ENCODE assay signal across 20 mouse cellular contexts in the genomic region with DNA sequence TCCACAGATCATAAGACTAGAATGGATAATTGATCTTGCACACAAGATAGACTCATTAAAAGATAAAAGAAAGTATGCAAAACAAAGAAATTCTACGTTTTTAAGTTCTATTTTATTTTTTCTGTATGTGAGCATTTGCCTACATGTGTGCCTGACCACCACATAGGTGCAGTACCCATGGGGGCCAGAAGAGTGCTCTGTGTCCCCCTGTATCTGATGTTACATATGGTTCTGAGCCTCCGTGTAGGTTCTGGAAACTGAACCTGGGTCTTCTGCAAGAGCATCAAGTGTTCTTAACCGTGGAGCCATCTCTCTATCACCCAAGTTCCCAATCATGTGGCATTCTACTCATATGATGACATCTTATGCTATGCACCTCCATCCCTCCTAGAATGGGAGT. TPM values are rescaled to one million over a fixed set of nuclear protein-coding genes. Genes with fewer than 3 reads are reported as not detected.
DNase-seq lines count a peak whose midpoint lies in the region; ATAC-seq and TF ChIP-seq lines count a peak whose summit lies in the region.
"Had no signal": no experiment of that assay in that cellular context is flagged by ENCODE, and none has a peak within 500 bp of the region (broad histone marks: within the 10 kb centered on the region; RNA-seq: fewer than 3 reads in every experiment).

No protein-coding gene starts in this region.

- WGBS in forebrain, postnatal 0 days, result 74% methylated on average over 3 of the region's 3 CpGs
- WGBS in forebrain, embryonic 10.5 days, result 76% methylated on average over 3 of the region's 3 CpGs
- WGBS in liver, postnatal 0 days (ENCODE audit: insufficient replicate concordance), result 60% methylated on average over 3 of the region's 3 CpGs
- WGBS in liver, embryonic 11.5 days, result 65% methylated on average over 3 of the region's 3 CpGs

- no peak for ATAC-seq in forebrain, postnatal 0 days
- no peak for ATAC-seq in liver, postnatal 0 days
- no peak for ATAC-seq in liver, embryonic 11.5 days (replicated peaks; ENCODE audit: low FRiP score)
- ATAC-seq: midbrain, embryonic 15.5 days had no signal

- no peak for DNase-seq in forebrain, postnatal 0 days
- no peak for DNase-seq in forebrain, embryonic 10.5 days (ENCODE audit: extremely low spot score, low spot score)
- no peak for DNase-seq in liver, postnatal 0 days
- DNase-seq in liver, embryonic 11.5 days (ENCODE audit: low spot score), result no peak
- DNase-seq in ZHBTc4 (ENCODE audit: low read depth, low spot score), result peak; percentile 72
- no peak for DNase-seq in spleen, postnatal 36 days (ENCODE audit: low spot score in 2 of 2)
- no peak for DNase-seq in frontal cortex, postnatal 36 days (ENCODE audit: low spot score in 2 of 2)
- DNase-seq: adrenal gland, postnatal 10 days; cerebellum, adult 8-10 months; heart, postnatal 10 days; kidney, adult 9 months; lung, adult 18-20 months had no signal

- H3K4me2 ChIP-seq in forebrain, postnatal 0 days (ENCODE audit: low read depth), result no peak overlapping the region
- no peak overlapping the region for H3K4me2 ChIP-seq in liver, postnatal 0 days (ENCODE audit: low read depth, low read length)
- no peak overlapping the region for H3K4me2 ChIP-seq in liver, embryonic 11.5 days
- H3K4me2 ChIP-seq: hindbrain, embryonic 15.5 days; limb, embryonic 12.5 days; midbrain, embryonic 15.5 days had no signal

- H3K9me3 ChIP-seq in forebrain, postnatal 0 days (ENCODE audit: low read length), result no peaks in the 10 kb centered on the region
- H3K9me3 ChIP-seq in forebrain, embryonic 10.5 days, result no peaks in the 10 kb centered on the region
- no peaks in the 10 kb centered on the region for H3K9me3 ChIP-seq in liver, postnatal 0 days (ENCODE audit: low read length)
- H3K9me3 ChIP-seq in liver, embryonic 11.5 days (ENCODE audit: control insufficient read depth, low read length), result no peaks in the 10 kb centered on the region
- H3K9me3 ChIP-seq in ES-Bruce4 (replicated peaks; ENCODE audit: control insufficient read depth, insufficient read depth, low read length, poor library complexity, severe bottlenecking), result no peaks in the 10 kb centered on the region
- H3K9me3 ChIP-seq: hindbrain, embryonic 15.5 days; limb, embryonic 12.5 days; midbrain, embryonic 15.5 days had no signal

- H3K9ac ChIP-seq in forebrain, postnatal 0 days, result no peak overlapping the region
- no peak overlapping the region for H3K9ac ChIP-seq in liver, postnatal 0 days (replicated peaks)
- H3K9ac ChIP-seq in liver, embryonic 11.5 days (ENCODE audit: low read depth, low read length), result no peak overlapping the region
- H3K9ac ChIP-seq in ES-Bruce4 (ENCODE audit: low read depth, poor library complexity, severe bottlenecking), result no peak overlapping the region
- H3K9ac ChIP-seq: hindbrain, embryonic 15.5 days; limb, embryonic 12.5 days; midbrain, embryonic 15.5 days had no signal

- H3K4me1 ChIP-seq in forebrain, postnatal 0 days (ENCODE audit: insufficient read depth), result no peaks in the 10 kb centered on the region
- no peaks in the 10 kb centered on the region for H3K4me1 ChIP-seq in forebrain, embryonic 10.5 days
- H3K4me1 ChIP-seq in liver, postnatal 0 days (ENCODE audit: insufficient read depth), result no peaks in the 10 kb centered on the region
- no peaks in the 10 kb centered on the region for H3K4me1 ChIP-seq in liver, embryonic 11.5 days (replicated peaks; ENCODE audit: control insufficient read depth, insufficient read depth, low read length)
- H3K4me1 ChIP-seq in ES-Bruce4 (ENCODE audit: control insufficient read depth, insufficient read depth, low read length), result no peaks in the 10 kb centered on the region
- H3K4me1 ChIP-seq: hindbrain, embryonic 15.5 days; limb, embryonic 12.5 days; midbrain, embryonic 15.5 days had no signal

- no peak for TF ChIP-seq EP300 in liver, postnatal 0 days (IDR thresholded peaks at IDR 0.05; ENCODE audit: low read depth)
- TF ChIP-seq EP300 in ES-Bruce4 (IDR thresholded peaks at IDR 0.05; ENCODE audit: insufficient read depth, low read depth, low read length), result no peak

- H3K27ac ChIP-seq in forebrain, postnatal 0 days (ENCODE audit: low read depth, low read length), result no peak overlapping the region
- no peak overlapping the region for H3K27ac ChIP-seq in forebrain, embryonic 10.5 days
- no peak overlapping the region for H3K27ac ChIP-seq in liver, postnatal 0 days (ENCODE audit: low read depth)
- no peak overlapping the region for H3K27ac ChIP-seq in liver, embryonic 11.5 days (ENCODE audit: low read depth, low read length)
- no peak overlapping the region for H3K27ac ChIP-seq in ES-Bruce4 (ENCODE audit: insufficient read depth, low read length)
- H3K27ac ChIP-seq: hindbrain, embryonic 15.5 days; left cerebral cortex, adult 2 months; limb, embryonic 12.5 days; macrophage; midbrain, embryonic 15.5 days had no signal

- TF ChIP-seq POLR2A in ES-Bruce4 (IDR thresholded peaks at IDR 0.05; ENCODE audit: insufficient read depth, low read length), result no peak

- H3K27me3 ChIP-seq in forebrain, postnatal 0 days (ENCODE audit: insufficient read depth, low read length), result no peaks in the 10 kb centered on the region
- H3K27me3 ChIP-seq in forebrain, embryonic 10.5 days (ENCODE audit: poor library complexity, severe bottlenecking), result no peaks in the 10 kb centered on the region
- no peaks in the 10 kb centered on the region for H3K27me3 ChIP-seq in liver, postnatal 0 days (ENCODE audit: insufficient read depth, low read length)
- no peaks in the 10 kb centered on the region for H3K27me3 ChIP-seq in liver, embryonic 11.5 days (replicated peaks; ENCODE audit: control insufficient read depth, insufficient read depth, low read length)
- H3K27me3 ChIP-seq in ES-Bruce4 (ENCODE audit: control insufficient read depth, insufficient read depth, low read length, poor library complexity, severe bottlenecking), result no peaks in the 10 kb centered on the region
- H3K27me3 ChIP-seq: hindbrain, embryonic 15.5 days; limb, embryonic 12.5 days; midbrain, embryonic 15.5 days had no signal

- H3K36me3 ChIP-seq in forebrain, postnatal 0 days (ENCODE audit: insufficient read depth), result no peaks in the 10 kb centered on the region
- no peaks in the 10 kb centered on the region for H3K36me3 ChIP-seq in forebrain, embryonic 10.5 days (replicated peaks)
- no peaks in the 10 kb centered on the region for H3K36me3 ChIP-seq in liver, postnatal 0 days (replicated peaks; ENCODE audit: insufficient read depth, low read length)
- no peaks in the 10 kb centered on the region for H3K36me3 ChIP-seq in liver, embryonic 11.5 days (ENCODE audit: control insufficient read depth, insufficient read depth, low read length)
- no peaks in the 10 kb centered on the region for H3K36me3 ChIP-seq in ES-Bruce4 (ENCODE audit: control insufficient read depth, insufficient read depth, low read length, poor library complexity, severe bottlenecking)
- H3K36me3 ChIP-seq: hindbrain, embryonic 15.5 days; limb, embryonic 12.5 days; midbrain, embryonic 15.5 days had no signal

- H3K4me3 ChIP-seq in forebrain, postnatal 0 days (ENCODE audit: low read depth, low read length), result no peak overlapping the region
- H3K4me3 ChIP-seq in forebrain, embryonic 10.5 days, result no peak overlapping the region
- no peak overlapping the region for H3K4me3 ChIP-seq in liver, postnatal 0 days (ENCODE audit: low read depth, low read length)
- H3K4me3 ChIP-seq in liver, embryonic 11.5 days (ENCODE audit: low read depth, low read length), result no peak overlapping the region
- H3K4me3 ChIP-seq in ES-Bruce4 (ENCODE audit: low read depth, low read length), result no peak overlapping the region
- H3K4me3 ChIP-seq: hindbrain, embryonic 15.5 days; left cerebral cortex, adult 2 months; limb, embryonic 12.5 days; midbrain, embryonic 15.5 days had no signal

- 0 out of 2 replicates have a peak, but pooled peaks have one; percentile 5 for TF ChIP-seq CTCF in forebrain, postnatal 0 days (IDR thresholded peaks at IDR 0.05; ENCODE audit: low read depth)
- peak; percentile 41 for TF ChIP-seq CTCF in liver, postnatal 0 days (IDR thresholded peaks at IDR 0.05; ENCODE audit: low read depth)
- peak; percentile 4 for TF ChIP-seq CTCF in ES-Bruce4 (IDR thresholded peaks at IDR 0.05; ENCODE audit: low read depth, low read length)

RNA-seq across cellular contexts. Expression of gene Olfr374, which starts 5.6 kb away (rescaled TPM):
- not detected in 2 replicates for total RNA-seq in forebrain, postnatal 0 days (2014; rRNA removed)
- not detected in 2 replicates for polyA plus RNA-seq in forebrain, postnatal 0 days (2015; fragmentation: Nextera tagmentation; extraction: Ambion mirVana)
- polyA plus RNA-seq in forebrain, embryonic 10.5 days (2016; fragmentation: Nextera tagmentation; extraction: Ambion mirVana), result not detected in 2 replicates
- not detected in 2 replicates for polyA plus RNA-seq in liver, postnatal 0 days (2015; fragmentation: Nextera tagmentation; extraction: Ambion mirVana)
- polyA plus RNA-seq in liver, embryonic 11.5 days (2014; fragmentation: Nextera tagmentation; extraction: Ambion mirVana), result not detected in 2 replicates
- polyA plus RNA-seq in ES-Bruce4 (2011; ENCODE audit: insufficient read depth, insufficient read length, low read depth, missing spikeins), result 0.37 and 0.53 TPM in 2 replicates
- total RNA-seq: adrenal gland, postnatal 10 days; heart, postnatal 10 days; left cerebral cortex, adult 2 months had no signal
- polyA plus RNA-seq: forebrain, embryonic 11.5 days; hindbrain, embryonic 15.5 days; limb, embryonic 12.5 days; macrophage had no signal

RNA-seq across cellular contexts. Expression of gene Tpm4, which starts 22.3 kb away (rescaled TPM):
- 139 and 141 TPM in 2 replicates for total RNA-seq in forebrain, postnatal 0 days (2014; rRNA removed)
- 118 and 120 TPM in 2 replicates for polyA plus RNA-seq in forebrain, postnatal 0 days (2015; fragmentation: Nextera tagmentation; extraction: Ambion mirVana)
- 634 and 649 TPM in 2 replicates for polyA plus RNA-seq in forebrain, embryonic 10.5 days (2016; fragmentation: Nextera tagmentation; extraction: Ambion mirVana)
- 80.0 and 86.6 TPM in 2 replicates for polyA plus RNA-seq in liver, postnatal 0 days (2015; fragmentation: Nextera tagmentation; extraction: Ambion mirVana)
- polyA plus RNA-seq in liver, embryonic 11.5 days (2014; fragmentation: Nextera tagmentation; extraction: Ambion mirVana), result 277 and 281 TPM in 2 replicates
- polyA plus RNA-seq in ES-Bruce4 (2011; ENCODE audit: insufficient read depth, insufficient read length, low read depth, missing spikeins), result 280 and 293 TPM in 2 replicates

RNA-seq across cellular contexts. Expression of gene Olfr373, which starts 29.5 kb away (rescaled TPM):
- total RNA-seq in forebrain, postnatal 0 days (2014; rRNA removed), result not detected in 2 replicates
- not detected in 2 replicates for polyA plus RNA-seq in forebrain, postnatal 0 days (2015; fragmentation: Nextera tagmentation; extraction: Ambion mirVana)
- 0.06 TPM in 1 of 2 replicates, not detected in the other for polyA plus RNA-seq in forebrain, embryonic 10.5 days (2016; fragmentation: Nextera tagmentation; extraction: Ambion mirVana)
- 0.02 TPM in 1 of 2 replicates, not detected in the other for polyA plus RNA-seq in liver, postnatal 0 days (2015; fragmentation: Nextera tagmentation; extraction: Ambion mirVana)
- polyA plus RNA-seq in liver, embryonic 11.5 days (2014; fragmentation: Nextera tagmentation; extraction: Ambion mirVana), result 0.04 TPM in 1 of 2 replicates, not detected in the other
- 0.15 TPM in 1 of 2 replicates, not detected in the other for polyA plus RNA-seq in ES-Bruce4 (2011; ENCODE audit: insufficient read depth, insufficient read length, low read depth, missing spikeins)
- total RNA-seq: adrenal gland, postnatal 10 days; heart, postnatal 10 days; left cerebral cortex, adult 2 months had no signal
- polyA plus RNA-seq: embryonic facial prominence, embryonic 14.5 days; forebrain, embryonic 11.5 days; hindbrain, embryonic 15.5 days; limb, embryonic 12.5 days; macrophage; midbrain, embryonic 15.5 days had no signal

RNA-seq across cellular contexts. Expression of gene Rab8a, which starts 48.5 kb away (rescaled TPM):
- 35.7 and 39.1 TPM in 2 replicates for total RNA-seq in forebrain, postnatal 0 days (2014; rRNA removed)
- 74.2 and 85.0 TPM in 2 replicates for polyA plus RNA-seq in forebrain, postnatal 0 days (2015; fragmentation: Nextera tagmentation; extraction: Ambion mirVana)
- 138 and 144 TPM in 2 replicates for polyA plus RNA-seq in forebrain, embryonic 10.5 days (2016; fragmentation: Nextera tagmentation; extraction: Ambion mirVana)
- 57.3 and 58.1 TPM in 2 replicates for polyA plus RNA-seq in liver, postnatal 0 days (2015; fragmentation: Nextera tagmentation; extraction: Ambion mirVana)
- polyA plus RNA-seq in liver, embryonic 11.5 days (2014; fragmentation: Nextera tagmentation; extraction: Ambion mirVana), result 90.5 and 92.5 TPM in 2 replicates
- 108 and 115 TPM in 2 replicates for polyA plus RNA-seq in ES-Bruce4 (2011; ENCODE audit: insufficient read depth, insufficient read length, low read depth, missing spikeins)
